8 mouse cellular contexts compared by ENCODE assay signal in genomic region chr1:42696371-42697031, GRCm38 (mm10). TPM values are rescaled to one million over a fixed set of nuclear protein-coding genes. Genes with fewer than 3 reads are reported as not detected.
DNase-seq lines count a peak whose midpoint lies in the region; ATAC-seq and TF ChIP-seq lines count a peak whose summit lies in the region.
"Had no signal": no experiment of that assay in that cellular context is flagged by ENCODE, and none has a peak within 500 bp of the region (broad histone marks: within the 10 kb centered on the region; RNA-seq: fewer than 3 reads in every experiment).

No protein-coding gene starts in this region.

- 2% methylated on average over 36 of the region's 62 CpGs for WGBS in lung, embryonic 14.5 days
- 1% methylated on average over 50 of the region's 62 CpGs for WGBS in embryonic facial prominence, embryonic 12.5 days
- under 1% methylated on average over 40 of the region's 62 CpGs for WGBS in heart, postnatal 0 days
- 1% methylated on average over 23 of the region's 62 CpGs for WGBS in limb, embryonic 14.5 days
- under 1% methylated on average over 40 of the region's 62 CpGs for WGBS in stomach, postnatal 0 days

- no peak for TF ChIP-seq EP300 in heart, postnatal 0 days (IDR thresholded peaks at IDR 0.05; ENCODE audit: low read depth)
- TF ChIP-seq EP300 in stomach, postnatal 0 days (optimal IDR thresholded peaks at IDR 0.05) = no peak

- TF ChIP-seq POLR2A in limb, embryonic 14.5 days (IDR thresholded peaks at IDR 0.05; ENCODE audit: borderline replicate concordance, extremely low read depth, insufficient read depth, insufficient read length) = no peak

- H3K4me3 ChIP-seq in lung, embryonic 14.5 days (ENCODE audit: low read depth, low read length) = peak overlapping the region; percentile 48
- H3K4me3 ChIP-seq in embryonic facial prominence, embryonic 12.5 days = peak overlapping the region; percentile 68
- peak overlapping the region; percentile 53 for H3K4me3 ChIP-seq in heart, postnatal 0 days (ENCODE audit: low read depth, low read length)
- peak overlapping the region; percentile 45 for H3K4me3 ChIP-seq in limb, embryonic 14.5 days (replicated peaks; ENCODE audit: low read length)
- H3K4me3 ChIP-seq in stomach, postnatal 0 days (ENCODE audit: low read depth, low read length) = peak overlapping the region; percentile 34

- H3K9me3 ChIP-seq in lung, embryonic 14.5 days (ENCODE audit: low read depth, low read length) = no peaks in the 10 kb centered on the region
- H3K9me3 ChIP-seq in embryonic facial prominence, embryonic 12.5 days = no peaks in the 10 kb centered on the region
- H3K9me3 ChIP-seq in heart, postnatal 0 days (replicated peaks; ENCODE audit: control insufficient read depth, low read length) = no peaks in the 10 kb centered on the region
- H3K9me3 ChIP-seq in limb, embryonic 14.5 days (ENCODE audit: control insufficient read depth, low read length) = no peaks in the 10 kb centered on the region
- no peaks in the 10 kb centered on the region for H3K9me3 ChIP-seq in stomach, postnatal 0 days (ENCODE audit: control insufficient read depth, low read length)

- H3K4me1 ChIP-seq in lung, embryonic 14.5 days (ENCODE audit: insufficient read depth) = 0 out of 2 replicates have a peak, but pooled peaks cover 3% of the 10 kb centered on the region
- peaks cover 23% of the 10 kb centered on the region; the same call in 1 of the 2 replicates for H3K4me1 ChIP-seq in embryonic facial prominence, embryonic 12.5 days
- H3K4me1 ChIP-seq in heart, postnatal 0 days (ENCODE audit: control insufficient read depth, insufficient read depth) = peaks cover 20% of the 10 kb centered on the region
- H3K4me1 ChIP-seq in limb, embryonic 14.5 days (ENCODE audit: control insufficient read depth, insufficient read depth, low read length) = peaks cover 22% of the 10 kb centered on the region
- no peaks in the 10 kb centered on the region; the same call in 1 of the 2 replicates for H3K4me1 ChIP-seq in stomach, postnatal 0 days (replicated peaks; ENCODE audit: control insufficient read depth, insufficient read depth)

- peaks cover 88% of the 10 kb centered on the region for H3K27me3 ChIP-seq in lung, embryonic 14.5 days (ENCODE audit: insufficient read depth, low read length)
- H3K27me3 ChIP-seq in embryonic facial prominence, embryonic 12.5 days = peaks cover 34% of the 10 kb centered on the region
- peaks cover 94% of the 10 kb centered on the region for H3K27me3 ChIP-seq in heart, postnatal 0 days (ENCODE audit: control insufficient read depth, insufficient read depth, low read length)
- peaks cover 89% of the 10 kb centered on the region for H3K27me3 ChIP-seq in limb, embryonic 14.5 days (ENCODE audit: control insufficient read depth, insufficient read depth, low read length)
- peaks cover 49% of the 10 kb centered on the region for H3K27me3 ChIP-seq in stomach, postnatal 0 days (ENCODE audit: control insufficient read depth, insufficient read depth, low read length)

- no peak for TF ChIP-seq CTCF in lung, embryonic 14.5 days (IDR thresholded peaks at IDR 0.05; ENCODE audit: low read depth)
- no peak for TF ChIP-seq CTCF in heart, postnatal 0 days (IDR thresholded peaks at IDR 0.05; ENCODE audit: low read depth)
- no peak for TF ChIP-seq CTCF in stomach, postnatal 0 days (IDR thresholded peaks at IDR 0.05; ENCODE audit: low read depth)

- no peak for DNase-seq in lung, embryonic 14.5 days
- no peak for DNase-seq in lung, postnatal 36 days
- no peak for DNase-seq in heart, postnatal 0 days (ENCODE audit: low spot score)
- DNase-seq in limb, embryonic 14.5 days (ENCODE audit: low spot score) = no peak
- DNase-seq in stomach, postnatal 0 days (ENCODE audit: low spot score) = no peak
- no peak for DNase-seq in spleen, adult 12 weeks (ENCODE audit: low spot score)

- ATAC-seq in lung, embryonic 14.5 days (ENCODE audit: insufficient read depth) = peak; percentile 6; the same call in 1 of the 2 replicates
- ATAC-seq in embryonic facial prominence, embryonic 12.5 days (ENCODE audit: insufficient number of reproducible peaks, insufficient read depth, low FRiP score, low TSS enrichment) = no peak
- no peak for ATAC-seq in heart, postnatal 0 days (ENCODE audit: insufficient read depth, low read depth)
- no peak for ATAC-seq in limb, embryonic 14.5 days (ENCODE audit: low FRiP score, low read depth)
- ATAC-seq in stomach, postnatal 0 days (ENCODE audit: low FRiP score, low TSS enrichment) = no peak

- H3K9ac ChIP-seq in lung, embryonic 14.5 days = peak overlapping the region; percentile 48
- peak overlapping the region; percentile 87 for H3K9ac ChIP-seq in embryonic facial prominence, embryonic 12.5 days
- H3K9ac ChIP-seq in heart, postnatal 0 days (replicated peaks; ENCODE audit: low read depth, low read length) = no peak overlapping the region
- H3K9ac ChIP-seq in limb, embryonic 14.5 days (ENCODE audit: low read depth, low read length, severe bottlenecking) = peak overlapping the region; percentile 57
- H3K9ac ChIP-seq in stomach, postnatal 0 days (ENCODE audit: low read length) = no peak overlapping the region

- no peaks in the 10 kb centered on the region for H3K36me3 ChIP-seq in lung, embryonic 14.5 days (ENCODE audit: insufficient read depth)
- H3K36me3 ChIP-seq in embryonic facial prominence, embryonic 12.5 days = no peaks in the 10 kb centered on the region
- no peaks in the 10 kb centered on the region for H3K36me3 ChIP-seq in heart, postnatal 0 days (replicated peaks; ENCODE audit: control insufficient read depth, insufficient read depth, low read length)
- H3K36me3 ChIP-seq in limb, embryonic 14.5 days (ENCODE audit: control insufficient read depth, insufficient read depth, low read length) = no peaks in the 10 kb centered on the region
- no peaks in the 10 kb centered on the region for H3K36me3 ChIP-seq in stomach, postnatal 0 days (ENCODE audit: control insufficient read depth, insufficient read depth, low read length)

- peak overlapping the region; percentile 84 for H3K4me2 ChIP-seq in lung, embryonic 14.5 days
- peak overlapping the region; percentile 76 for H3K4me2 ChIP-seq in embryonic facial prominence, embryonic 12.5 days (replicated peaks)
- peak overlapping the region; percentile 83 for H3K4me2 ChIP-seq in heart, postnatal 0 days (ENCODE audit: low read depth, low read length)
- peak overlapping the region; percentile 79 for H3K4me2 ChIP-seq in limb, embryonic 14.5 days (replicated peaks; ENCODE audit: low read depth, low read length, severe bottlenecking)
- peak overlapping the region; percentile 52 for H3K4me2 ChIP-seq in stomach, postnatal 0 days (replicated peaks; ENCODE audit: low read depth)

- no peak overlapping the region for H3K27ac ChIP-seq in lung, embryonic 14.5 days (ENCODE audit: low read depth)
- H3K27ac ChIP-seq in embryonic facial prominence, embryonic 12.5 days = peak overlapping the region; percentile 94
- H3K27ac ChIP-seq in heart, postnatal 0 days (ENCODE audit: low read depth) = no peak overlapping the region
- H3K27ac ChIP-seq in limb, embryonic 14.5 days (replicated peaks; ENCODE audit: low read depth, low read length) = no peak overlapping the region
- no peak overlapping the region for H3K27ac ChIP-seq in stomach, postnatal 0 days (replicated peaks)

RNA-seq across cellular contexts. Expression of gene Pou3f3, which starts 0.9 kb away (rescaled TPM):
- 0.34 and 0.49 TPM in 2 replicates for polyA plus RNA-seq in lung, embryonic 14.5 days (2014; fragmentation: Nextera tagmentation; extraction: Ambion mirVana)
- 10.3 and 12.1 TPM in 2 replicates for polyA plus RNA-seq in embryonic facial prominence, embryonic 12.5 days (2016; fragmentation: Nextera tagmentation; extraction: Ambion mirVana)
- total RNA-seq in heart, postnatal 0 days (2014; rRNA removed; ENCODE audit: low replicate concordance) = not detected in 2 replicates
- not detected in 2 replicates for polyA plus RNA-seq in heart, postnatal 0 days (2015; fragmentation: Nextera tagmentation; extraction: Ambion mirVana)
- 3.2 and 4.0 TPM in 2 replicates for polyA plus RNA-seq in limb, embryonic 14.5 days (2012; rRNA removed)
- polyA plus RNA-seq in limb, embryonic 14.5 days (2014; fragmentation: Nextera tagmentation; extraction: Ambion mirVana) = 0.77 and 0.90 TPM in 2 replicates
- polyA plus RNA-seq in stomach, postnatal 0 days (2015; fragmentation: Nextera tagmentation; extraction: Ambion mirVana) = 0.02 TPM in 1 of 2 replicates, not detected in the other
- total RNA-seq: liver, adult 2 months had no signal
- polyA plus RNA-seq: liver, adult 2 months had no signal

Comparison
In these comparisons a context has a peak if more than half of its experiments do, and no peak if none do; other contexts are left out.
1. H3K9ac ChIP-seq: peak in lung, embryonic 14.5 days (single experiment), embryonic facial prominence, embryonic 12.5 days (single experiment) and limb, embryonic 14.5 days (single experiment); none in heart, postnatal 0 days (single experiment) and stomach, postnatal 0 days (single experiment).
2. Peak in every context shown above with its lines, with median percentiles within 50 percentile points of each other: H3K4me2 ChIP-seq and H3K4me3 ChIP-seq.